Mouse (Mus musculus) spleen, adult 2 months (tissue): Measurements from ENCODE around the gene Acvr1b.

ENCODE experiments used
- CTCF ChIP-seq: fragments of 200-500 bp; IDR thresholded peaks from 2 replicates; pipeline ENCODE4 v1.5.1; 2011; ENCODE audit warnings: mild to moderate bottlenecking, inconsistent platforms; ENCODE audit not compliant: insufficient read depth, insufficient read length, insufficient replicate concordance; ENCODE audit errors: extremely low read depth
- POLR2A ChIP-seq: fragments of 200-500 bp; IDR thresholded peaks from 2 replicates; pipeline ENCODE4 v1.6.1; 2011; ENCODE audit warnings: low read depth, low read length, inconsistent platforms

DNA sequence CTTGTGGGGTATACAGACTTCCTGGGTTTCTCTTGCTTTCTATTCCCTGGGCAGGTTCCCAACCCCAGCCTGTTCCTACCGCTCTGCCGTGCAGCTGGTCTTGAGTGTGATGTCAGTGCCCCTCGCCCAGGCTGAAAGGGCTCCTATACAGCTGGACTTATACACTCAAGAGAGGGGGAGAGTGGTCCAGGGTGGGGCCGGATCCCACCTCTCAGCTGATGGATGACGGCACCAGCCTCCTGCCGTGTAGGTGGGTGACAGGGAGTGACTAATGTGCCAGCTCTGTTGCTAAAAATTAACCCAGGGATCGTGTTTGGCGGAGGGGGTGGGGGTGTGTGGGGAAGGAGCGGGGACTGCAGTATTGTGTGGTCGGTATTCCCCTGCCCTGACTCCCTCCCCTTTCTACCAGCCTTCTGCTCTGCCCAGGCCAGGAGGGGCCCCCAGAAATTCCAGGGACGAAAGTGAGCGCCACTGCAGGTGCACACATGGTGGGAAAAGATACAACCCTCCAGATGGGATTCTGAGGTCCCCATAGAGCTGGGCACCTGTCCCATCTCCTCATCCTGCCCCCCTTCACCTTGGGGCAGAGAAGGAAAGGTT, 62.0 kb downstream of the Acvr1b start:
- TF ChIP-seq POLR2A: no peak
- TF ChIP-seq CTCF: no peak
